Mouse (Mus musculus): Measurements from ENCODE around the gene 2010300C02Rik.
A peak's percentile ranks its signal among the peaks of the same experiment; 100 is the strongest.

2010300C02Rik gene

DNA sequence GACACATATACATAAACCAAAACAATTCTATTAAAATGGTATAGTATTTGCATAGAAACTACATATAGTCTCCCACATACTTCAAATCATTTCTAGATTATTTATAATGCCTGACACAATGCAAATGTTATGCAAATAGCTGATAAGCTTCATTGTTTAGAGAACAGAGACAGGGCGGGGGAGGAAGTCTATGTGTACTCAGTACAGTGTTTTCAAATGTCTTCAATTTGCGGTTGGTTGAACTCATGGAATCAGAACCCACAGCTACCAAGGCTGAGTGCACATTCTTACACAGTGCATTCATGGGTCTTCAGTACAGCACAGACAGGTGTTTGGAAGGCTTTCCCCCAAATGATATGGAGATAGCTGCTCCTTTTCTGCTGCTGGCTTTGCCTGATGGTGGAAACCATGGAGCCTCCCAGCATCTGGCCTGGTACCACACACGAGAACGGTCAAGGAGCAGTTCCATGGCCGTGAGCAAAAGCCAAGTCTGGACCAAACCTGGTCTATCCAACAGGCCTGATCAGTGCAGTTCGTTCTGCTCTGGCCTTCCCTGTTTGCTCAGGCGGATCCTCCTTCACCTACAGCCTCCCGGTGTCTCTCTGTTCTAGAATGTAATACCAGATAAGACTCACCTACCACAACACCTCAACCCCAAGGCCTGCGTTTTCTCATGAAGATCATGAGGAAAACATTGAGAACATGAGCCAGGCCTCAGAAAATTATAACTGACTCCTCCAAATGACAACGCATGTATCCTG lies 8.1 kb downstream of the 2010300C02Rik start:
- no peak for DNase-seq (ENCODE audit: low read depth, low spot score)

DNA sequence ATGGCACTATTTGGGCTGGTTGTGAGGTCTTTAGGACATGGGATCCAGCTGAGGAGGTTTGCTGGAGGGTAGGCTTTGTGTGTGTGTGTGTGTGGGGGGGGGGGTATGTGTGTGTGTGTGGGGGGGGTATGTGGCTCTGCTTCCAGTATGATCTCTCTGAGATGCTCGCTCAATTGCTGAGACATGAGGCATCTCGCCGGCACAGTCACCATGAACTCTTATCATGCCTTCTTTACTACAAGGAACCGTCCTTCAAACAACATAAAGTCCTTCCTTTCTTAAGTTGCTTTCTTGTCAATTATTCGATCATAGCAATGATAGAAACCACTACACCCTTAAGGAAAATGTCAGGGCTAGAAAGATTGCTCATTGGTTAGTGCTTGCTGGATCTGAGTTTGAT lies 8.8 kb downstream of the 2010300C02Rik start:
- no peak for DNase-seq (ENCODE audit: low read depth, low spot score)

DNA sequence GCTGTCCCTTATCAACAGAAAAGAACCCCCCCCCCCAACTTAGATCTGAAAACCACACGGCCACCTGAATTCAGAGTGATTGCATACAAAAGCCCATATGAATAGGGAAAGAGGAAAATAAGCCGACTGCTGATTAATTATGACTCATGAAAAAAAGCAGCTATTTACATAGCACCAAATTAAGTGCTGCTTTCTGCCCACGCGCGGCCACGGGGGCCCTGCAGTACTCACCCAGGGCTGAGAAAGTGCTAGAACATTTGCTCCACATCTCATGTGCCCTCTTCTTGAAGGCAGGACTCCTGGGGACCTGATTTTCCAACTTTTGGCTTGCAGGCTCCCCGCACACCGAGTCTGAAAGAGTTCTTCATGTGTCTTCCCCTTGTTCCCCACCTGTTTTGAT lies 10.1 kb downstream of the 2010300C02Rik start:
- DNase-seq (ENCODE audit: low read depth, low spot score), result no peak

DNA sequence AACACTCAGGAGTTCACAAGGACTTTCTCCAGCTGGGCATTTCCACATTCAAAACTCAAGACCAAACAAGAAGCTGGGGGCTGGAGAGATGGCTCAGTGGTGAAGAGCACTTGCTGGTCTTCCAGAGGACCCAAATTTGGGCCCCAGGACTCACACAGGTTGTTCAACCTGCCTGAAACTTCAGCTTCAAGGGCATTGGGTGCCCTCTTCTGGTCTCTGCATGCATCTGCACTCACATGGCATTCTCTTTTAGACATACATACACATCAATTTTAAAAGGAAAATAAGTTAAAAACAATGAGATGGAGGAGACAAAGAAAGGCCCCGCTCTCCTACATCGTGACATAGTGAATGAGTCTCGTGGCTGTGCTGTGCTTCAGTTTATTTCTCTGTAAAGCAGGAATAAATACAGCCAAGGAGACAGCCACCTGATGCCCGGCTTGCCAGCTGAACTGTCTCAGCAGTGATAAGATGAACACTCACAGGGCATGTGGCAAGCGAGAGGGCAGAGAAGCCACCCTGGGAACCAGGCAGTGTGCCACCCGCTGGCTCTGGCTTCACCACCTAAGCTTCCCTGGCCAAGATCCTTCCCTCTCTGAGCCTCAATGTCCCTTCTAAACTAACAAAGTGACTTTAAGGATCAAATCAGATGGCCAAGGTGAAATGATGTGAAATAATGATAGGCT lies 11.5 kb downstream of the 2010300C02Rik start:
- peak; percentile 42 for DNase-seq (ENCODE audit: low read depth, low spot score)

DNA sequence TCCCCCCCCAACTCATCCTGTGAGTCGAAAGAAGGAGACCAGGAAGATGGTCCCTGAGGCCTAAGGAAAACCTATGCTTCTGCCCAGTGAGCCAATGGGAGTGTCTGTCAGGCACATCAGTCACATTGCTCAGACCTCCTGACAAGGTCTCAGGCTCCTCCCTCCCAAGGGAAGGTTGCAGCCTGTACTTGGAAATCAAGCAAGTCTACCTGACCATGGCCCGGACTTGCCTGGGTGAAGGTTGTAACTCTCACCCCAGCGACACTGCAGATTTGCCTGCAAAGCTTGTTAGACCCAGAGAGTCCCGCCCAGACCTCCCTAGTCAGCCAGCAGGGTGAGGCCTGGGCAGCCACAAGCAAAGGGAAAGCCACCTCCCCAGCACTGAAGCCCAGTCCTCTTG lies 17.6 kb downstream of the 2010300C02Rik start:
- peak; percentile 21 for DNase-seq (ENCODE audit: low read depth, low spot score)

DNA sequence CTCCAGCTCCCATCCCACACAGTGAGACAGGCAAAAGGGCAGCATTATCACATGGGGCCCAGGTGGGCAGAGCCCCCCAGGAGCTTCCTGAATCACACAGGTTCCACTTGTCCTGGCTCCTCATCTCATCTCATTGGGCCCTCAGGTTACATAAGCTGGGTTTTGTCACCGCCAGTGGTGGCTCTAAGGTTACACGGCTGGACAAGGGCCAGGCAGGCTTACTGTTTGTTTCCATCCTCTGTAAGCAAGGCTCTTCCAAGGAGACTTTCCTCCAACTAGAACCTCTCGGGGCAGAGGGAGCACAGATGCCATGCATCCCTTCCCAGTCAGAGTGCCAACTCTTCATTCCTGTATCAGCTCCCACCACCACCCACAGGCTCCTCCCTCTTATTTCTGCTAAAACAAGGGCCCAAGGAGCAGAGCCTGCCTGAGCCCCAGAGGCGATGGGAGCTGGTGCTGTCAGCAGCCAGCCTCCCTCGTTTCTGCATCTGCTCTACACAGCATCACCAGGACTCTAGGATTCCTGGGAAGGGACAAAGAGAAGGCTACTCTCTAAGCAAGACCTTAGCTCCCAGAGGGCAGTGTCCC lies 20.9 kb downstream of the 2010300C02Rik start:
- DNase-seq (ENCODE audit: low read depth, low spot score), result no peak

DNA sequence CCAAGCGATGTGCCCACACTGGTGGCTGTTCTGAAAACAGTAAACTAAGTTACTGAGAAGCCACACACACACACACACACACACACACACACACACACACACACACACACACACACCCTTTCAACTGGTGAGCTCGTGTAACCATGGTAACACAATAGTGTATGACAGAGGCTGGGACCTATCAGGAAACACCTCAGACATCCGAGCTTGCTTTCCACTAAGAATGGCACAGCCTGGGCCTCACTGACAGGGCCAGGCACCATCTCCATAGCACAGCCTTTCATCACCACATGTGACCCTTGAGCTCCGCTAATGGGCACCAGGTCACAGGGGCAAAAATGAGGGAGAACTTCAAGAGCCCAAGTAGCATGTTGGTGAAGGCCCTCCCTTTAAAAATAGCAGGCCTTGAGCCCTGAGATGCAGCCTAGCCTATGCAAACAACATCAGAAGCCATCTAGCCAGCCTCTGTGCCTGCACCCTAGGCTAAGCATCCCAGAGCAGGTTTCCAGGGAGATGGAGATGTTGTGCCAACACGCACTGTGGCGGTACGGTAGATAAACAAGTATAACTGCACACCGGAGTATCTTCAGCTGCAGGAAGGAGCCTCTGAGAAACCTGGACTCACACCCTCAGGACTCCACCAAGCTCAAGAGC lies 21.6 kb downstream of the 2010300C02Rik start:
- no peak for DNase-seq (ENCODE audit: low read depth, low spot score)

DNA sequence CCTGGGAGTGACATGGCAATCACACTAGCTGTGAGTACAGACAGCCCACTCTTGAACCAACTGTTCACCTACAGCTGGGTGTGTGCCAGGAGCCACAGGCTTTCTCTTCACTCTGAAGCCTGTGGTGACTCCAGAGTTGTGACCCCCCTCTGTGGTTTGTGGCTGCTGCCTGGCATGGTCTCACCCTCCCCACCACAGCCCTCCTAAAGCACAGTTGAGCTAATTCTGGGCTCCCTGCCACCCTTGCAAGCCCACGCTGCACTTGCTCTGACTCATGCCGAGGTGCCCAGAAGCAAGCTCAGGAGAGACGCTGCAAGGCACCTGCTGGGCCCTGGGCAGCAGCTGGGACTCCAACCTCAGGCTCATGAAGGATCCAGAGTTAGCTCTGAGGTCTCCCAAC lies 23.0 kb downstream of the 2010300C02Rik start:
- no peak for DNase-seq (ENCODE audit: low read depth, low spot score)

DNA sequence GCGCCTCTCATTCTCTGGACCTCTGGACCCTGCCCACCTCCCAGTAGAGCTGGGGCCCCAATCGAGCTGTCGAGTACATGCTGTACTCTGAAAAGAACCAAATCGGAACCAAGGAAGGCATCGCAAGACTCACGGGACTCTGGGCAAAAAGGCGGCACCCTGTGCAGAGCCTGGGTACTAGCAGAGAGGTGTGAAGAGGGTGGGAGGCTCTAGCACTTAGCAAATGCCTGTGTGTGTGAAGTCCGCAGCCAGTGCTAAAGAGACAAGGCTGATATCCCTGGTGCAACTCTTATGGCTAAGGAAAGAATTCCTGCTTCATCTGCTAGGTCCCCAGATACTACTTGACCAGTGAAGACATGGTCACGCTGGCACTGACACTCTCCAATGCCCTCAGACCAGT lies 24.2 kb downstream of the 2010300C02Rik start:
- DNase-seq (ENCODE audit: low read depth, low spot score), result no peak

DNA sequence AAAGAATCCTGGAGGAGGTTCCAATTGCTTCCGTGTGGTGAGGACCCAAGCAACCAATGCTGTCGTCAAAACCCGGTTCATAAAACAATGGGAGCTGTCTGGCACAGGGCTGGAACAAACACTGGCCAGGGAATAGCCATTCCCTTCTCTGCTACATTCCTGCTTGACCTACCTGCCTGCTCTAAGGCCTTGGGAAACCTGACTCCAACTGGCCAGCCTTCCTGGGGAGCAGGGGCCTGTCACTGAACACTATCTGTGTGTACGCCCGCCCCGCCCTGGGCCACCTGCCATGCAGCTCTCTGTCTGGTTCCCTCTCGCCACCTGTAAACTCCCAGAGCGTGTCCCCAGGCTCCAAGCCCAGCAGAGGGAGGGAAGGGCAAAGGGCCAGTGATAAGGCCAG lies 25.5 kb downstream of the 2010300C02Rik start:
- DNase-seq (ENCODE audit: low read depth, low spot score), result no peak

DNA sequence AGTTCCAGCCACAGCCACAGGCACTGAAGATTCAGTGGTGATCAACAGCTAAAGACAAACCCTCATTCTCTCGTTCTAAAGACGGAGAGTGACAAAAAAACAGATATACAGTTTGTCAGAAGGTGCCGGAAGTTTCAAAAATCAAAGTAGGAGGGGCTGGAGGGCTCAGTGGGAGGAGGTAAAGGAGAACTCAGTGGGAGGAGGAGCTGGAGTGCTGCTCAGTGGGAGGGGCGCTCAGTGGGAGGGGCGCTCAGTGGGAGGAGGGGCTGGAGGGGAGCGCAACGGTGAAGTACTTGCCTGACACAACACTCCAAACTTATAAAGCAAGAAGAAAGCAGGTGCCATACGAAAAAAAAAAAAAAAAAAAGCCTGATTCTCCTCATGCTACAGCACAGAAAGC lies 28.7 kb downstream of the 2010300C02Rik start:
- DNase-seq (ENCODE audit: low read depth, low spot score), result peak; percentile 79

DNA sequence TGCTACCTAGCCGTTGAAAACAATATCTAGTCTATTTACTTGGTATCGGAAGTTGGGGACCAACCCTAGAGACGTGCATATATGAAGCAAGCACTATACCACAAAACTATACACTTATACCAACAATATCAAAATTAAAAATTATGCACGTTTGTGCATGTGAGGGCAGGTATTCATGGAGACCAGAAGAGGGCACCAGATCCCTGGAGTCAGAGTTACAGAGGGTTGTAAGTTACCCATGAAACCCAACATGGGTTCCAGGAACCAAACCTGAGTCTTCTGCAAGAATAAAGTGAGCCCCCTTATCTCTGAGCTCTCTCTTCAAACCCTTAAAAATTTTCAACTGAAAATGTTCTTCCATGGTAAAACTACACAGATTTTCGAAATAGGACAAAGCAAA lies 29.2 kb downstream of the 2010300C02Rik start:
- DNase-seq (ENCODE audit: low read depth, low spot score), result peak; percentile 52

DNA sequence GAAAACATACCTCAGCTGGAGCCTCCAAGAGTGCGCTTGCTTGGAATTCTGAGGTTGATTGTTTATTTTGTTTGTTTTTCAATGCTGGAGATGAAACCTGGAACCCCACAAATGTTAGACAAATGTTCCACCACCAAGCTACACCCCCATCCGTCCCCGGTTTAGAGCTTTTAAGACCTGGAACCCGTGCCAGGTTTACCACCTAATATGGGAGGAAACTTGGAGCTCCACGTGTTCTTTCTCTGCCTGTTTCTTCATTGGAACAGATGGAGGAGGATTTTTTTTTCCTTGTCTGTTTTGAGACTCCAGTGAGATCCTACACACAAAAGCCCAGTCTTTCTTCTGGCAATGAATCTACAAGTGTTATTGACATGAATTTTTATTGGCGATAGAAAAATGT lies 30.2 kb downstream of the 2010300C02Rik start:
- no peak for DNase-seq (ENCODE audit: low read depth, low spot score)

DNA sequence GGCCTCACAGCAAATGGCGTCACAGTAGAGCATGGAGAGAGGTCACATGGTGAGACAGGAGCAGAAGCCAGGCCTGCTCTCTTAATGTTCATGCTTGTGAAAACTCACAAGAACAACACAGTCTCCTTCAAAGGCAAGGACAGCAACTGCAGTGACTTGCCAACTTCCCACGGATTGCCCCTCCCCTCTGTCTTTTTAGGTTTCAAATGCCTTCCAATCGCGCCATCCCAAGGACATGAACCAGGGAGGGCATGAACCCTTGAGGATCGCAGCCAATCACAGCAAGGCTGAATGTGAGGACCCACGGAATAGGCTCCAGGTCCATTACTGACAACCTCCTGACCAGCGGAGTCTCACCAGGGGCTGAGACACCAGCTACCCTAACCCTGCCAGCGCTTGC lies 31.5 kb downstream of the 2010300C02Rik start:
- no peak for DNase-seq (ENCODE audit: low read depth, low spot score)

DNA sequence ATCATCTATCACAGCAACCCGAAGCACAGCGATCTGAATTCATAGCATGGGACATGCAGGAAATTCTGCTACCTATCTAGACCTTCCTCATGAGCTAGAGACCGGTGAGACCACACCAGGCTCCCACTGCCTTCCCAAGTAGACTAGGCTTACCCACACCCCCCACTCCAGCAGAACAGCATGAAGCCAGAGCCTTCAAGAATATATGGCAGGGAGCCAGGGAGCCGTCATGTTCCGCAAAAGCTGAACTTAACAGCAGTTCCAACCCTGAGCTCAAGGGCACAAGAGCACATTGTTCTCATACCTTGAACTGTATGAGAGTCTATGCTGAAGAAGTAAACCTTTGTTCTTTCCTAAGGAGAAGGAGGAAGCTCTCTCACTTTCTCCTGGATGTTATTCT lies 32.4 kb downstream of the 2010300C02Rik start:
- DNase-seq (ENCODE audit: low read depth, low spot score), result no peak

DNA sequence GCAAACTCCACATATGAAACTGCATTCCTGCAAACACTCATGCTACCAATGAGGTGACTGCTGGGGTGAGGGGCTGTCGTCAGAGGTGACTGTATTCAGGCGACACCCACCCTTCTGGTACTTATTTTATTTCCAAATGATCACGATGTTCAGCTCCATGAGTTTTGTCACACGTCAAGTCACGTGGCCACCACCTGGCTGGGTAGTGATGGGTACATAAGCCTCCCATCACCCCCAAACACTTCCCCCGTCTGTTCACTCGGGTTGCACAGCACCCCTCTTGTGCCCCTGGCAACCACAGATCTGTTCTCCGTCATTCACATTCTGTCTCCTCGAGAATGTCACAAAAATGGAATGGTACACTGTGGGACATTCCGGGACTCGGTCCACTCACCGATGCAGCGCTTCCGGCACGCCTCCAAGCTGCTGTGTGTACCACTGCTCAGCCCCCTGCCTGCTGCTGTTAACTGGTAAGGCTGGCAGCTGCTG lies 32.9 kb downstream of the 2010300C02Rik start:
- no peak for DNase-seq (ENCODE audit: low read depth, low spot score)

DNA sequence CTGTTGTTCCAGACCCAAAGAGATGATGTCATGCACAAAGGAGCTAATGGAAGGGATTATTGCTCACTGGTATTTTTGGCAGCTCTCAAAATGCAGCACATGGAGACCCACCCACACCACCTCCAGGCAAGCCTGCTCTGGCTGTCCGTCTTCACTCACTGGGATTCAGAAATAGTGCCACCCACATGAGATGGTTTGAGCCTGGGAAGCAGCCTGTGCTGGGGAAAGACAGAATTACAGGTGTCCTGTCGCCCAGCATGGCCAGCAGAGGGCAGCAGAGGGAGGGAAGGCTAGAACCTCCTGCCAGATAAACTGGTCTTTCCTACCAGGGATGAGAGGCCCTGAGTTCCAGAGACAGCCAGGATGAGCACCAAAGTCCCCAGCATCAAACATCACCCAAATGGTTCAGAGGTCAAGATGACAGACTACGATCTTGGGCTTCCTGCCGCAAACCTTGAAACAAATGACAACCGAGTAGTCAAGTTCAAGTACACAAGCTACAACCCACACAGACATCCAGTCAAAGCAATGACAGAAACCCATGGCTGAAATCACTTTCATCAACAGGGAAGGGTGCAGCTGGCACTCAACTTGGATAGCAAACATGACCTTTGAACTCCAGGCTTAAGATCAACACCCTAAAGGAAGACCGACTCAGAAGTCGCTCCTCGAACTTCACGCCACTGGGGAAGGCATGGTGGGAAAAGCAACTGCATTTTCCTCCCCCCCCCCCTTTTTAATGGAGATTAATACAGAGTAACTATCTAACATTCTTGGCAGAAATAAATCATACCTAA lies 41.4 kb downstream of the 2010300C02Rik start:
- peak; percentile 79 for DNase-seq (ENCODE audit: low read depth, low spot score)

DNA sequence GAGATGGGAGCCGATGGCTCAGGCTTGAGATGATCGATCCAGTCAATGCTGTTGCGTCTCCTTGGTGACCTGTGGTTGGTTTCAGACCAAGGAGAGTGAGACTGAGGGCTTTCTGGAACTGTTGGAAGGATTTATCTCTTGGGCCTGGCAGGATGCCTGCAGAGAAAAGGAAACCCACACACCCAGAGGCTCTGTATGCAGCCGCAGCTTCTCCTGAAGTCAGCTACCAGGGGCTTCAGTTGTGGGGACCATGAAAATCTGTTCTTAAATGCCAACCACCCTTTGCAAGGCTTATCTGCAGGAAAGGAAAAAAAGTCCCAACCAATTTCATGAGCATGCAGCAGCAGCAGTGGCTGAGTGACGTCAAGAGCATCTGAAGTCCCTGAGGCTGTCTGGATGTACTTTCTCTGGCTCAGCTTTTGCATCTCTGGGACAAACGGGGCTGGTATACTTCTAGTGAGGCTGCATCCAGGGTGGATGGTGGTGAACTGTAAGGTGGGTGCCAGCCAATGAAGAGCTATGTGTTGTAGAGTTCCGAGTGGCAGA lies 42.8 kb downstream of the 2010300C02Rik start:
- no peak for DNase-seq (ENCODE audit: low read depth, low spot score)

DNA sequence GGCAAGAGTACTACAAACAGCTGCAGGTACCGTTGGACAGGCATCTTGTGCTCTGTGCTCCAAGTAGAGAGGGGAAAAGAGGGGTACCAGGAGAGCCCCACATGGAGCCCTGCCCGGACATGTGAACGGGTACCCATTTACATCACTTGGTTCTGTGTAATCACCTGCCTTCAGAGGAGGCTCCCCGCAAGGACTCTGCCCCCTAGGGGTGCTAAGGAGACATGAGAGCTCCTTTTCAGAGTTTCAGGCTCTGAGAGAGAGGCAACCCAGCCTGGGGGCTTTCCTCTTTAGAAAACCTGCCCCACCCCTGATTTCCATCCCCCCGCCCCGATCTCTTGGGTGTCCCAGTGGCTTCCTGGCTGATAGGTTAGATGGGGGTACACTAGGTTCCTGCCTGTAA lies 44.4 kb downstream of the 2010300C02Rik start:
- peak; percentile 76 for DNase-seq (ENCODE audit: low read depth, low spot score)

DNA sequence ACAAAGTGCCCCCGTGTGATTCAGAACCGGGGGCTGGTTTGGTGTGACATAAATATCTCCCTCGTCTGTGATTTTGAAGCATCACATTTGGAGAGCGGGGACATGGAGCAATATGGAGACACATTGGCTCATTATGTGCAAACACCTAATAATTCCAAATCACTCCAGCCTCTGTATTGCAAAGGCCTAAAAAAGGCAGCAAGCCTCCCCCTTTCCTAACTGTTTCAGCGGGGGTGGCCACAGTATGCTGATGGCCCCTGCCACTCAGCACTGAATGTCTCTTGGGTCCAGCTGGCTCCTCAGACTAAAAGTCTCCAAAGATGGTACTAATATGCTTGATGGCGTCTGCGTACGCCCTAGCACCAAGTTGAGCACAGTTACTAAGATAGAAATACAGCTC lies 45.6 kb downstream of the 2010300C02Rik start:
- DNase-seq (ENCODE audit: low read depth, low spot score), result no peak

DNA sequence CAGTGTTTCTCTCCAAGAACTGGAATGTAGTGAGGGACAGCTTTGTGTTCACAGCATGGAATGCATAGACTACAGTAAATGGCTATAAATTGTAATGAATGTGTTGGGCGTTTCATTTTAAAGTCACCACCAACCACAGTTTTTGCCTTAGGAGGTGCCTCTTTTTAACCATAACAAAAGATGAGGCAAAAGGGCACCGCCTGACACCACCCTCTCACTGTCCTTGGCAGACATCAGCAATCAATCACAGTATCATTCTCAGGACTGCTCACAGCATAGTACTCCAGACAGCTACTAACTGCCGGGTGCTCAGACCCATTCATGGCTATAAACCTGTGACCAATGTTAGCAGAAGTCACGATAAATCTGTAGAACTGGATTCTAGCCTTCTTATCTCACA lies 48.6 kb downstream of the 2010300C02Rik start:
- peak; percentile 88 for DNase-seq (ENCODE audit: low read depth, low spot score)
